Mouse (Mus musculus) left cerebral cortex, postnatal 36 days (tissue): ENCODE measurements around the gene Wwp2. TPM values are rescaled to one million over a fixed set of nuclear protein-coding genes. Genes with fewer than 3 reads are reported as not detected.

ENCODE experiments used
- DNase-seq, 2 experiments: peaks; one replicate each; pipeline ENCODE4 v3.0.0; 2021 to 2022; ENCODE audit warnings: low spot score in 2 of 2, mixed read lengths in 1 of 2
- intact Hi-C: fragments of 180-260 bp; cut with DNase I; formaldehyde crosslinking; loops from one replicate; pipeline ENCODE4 v1.15.1; 2025
- microRNA-seq: library from miRNA; unstranded; fragments of <30 nt; microRNA quantifications from one replicate; pipeline ENCODE4 v1.2.0, GENCODE M21; 2022
- total RNA-seq, 2 experiments: library from RNA; stranded (reverse); gene quantifications; 2 replicates each; pipeline ENCODE4 v1.2.3; 2021

Wwp2 gene
- total RNA-seq, 2 experiments from 2014 or later = 37.6 to 40.5 TPM

DNA sequence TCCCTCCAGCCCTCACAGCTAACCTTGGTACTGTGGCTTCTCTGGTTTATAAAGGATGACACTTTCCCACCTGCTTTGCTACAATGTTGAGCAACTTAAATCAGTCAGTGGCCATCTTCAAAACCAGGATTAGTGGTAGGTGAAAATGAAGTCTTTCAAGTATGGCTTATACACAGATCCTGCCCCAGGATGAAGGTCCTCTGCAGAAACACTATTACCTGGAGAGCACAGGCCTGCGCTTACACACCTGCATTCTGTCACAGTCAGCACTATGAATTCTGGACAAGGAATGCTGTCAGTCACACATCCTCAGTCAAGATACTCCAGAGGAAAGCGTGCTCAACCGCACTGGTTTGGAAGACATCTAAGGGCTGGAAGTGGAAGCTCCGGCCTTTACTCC is 145.4 kb downstream of the Wwp2 start:
- intact Hi-C loops = no loop called here
- no peak for DNase-seq

DNA sequence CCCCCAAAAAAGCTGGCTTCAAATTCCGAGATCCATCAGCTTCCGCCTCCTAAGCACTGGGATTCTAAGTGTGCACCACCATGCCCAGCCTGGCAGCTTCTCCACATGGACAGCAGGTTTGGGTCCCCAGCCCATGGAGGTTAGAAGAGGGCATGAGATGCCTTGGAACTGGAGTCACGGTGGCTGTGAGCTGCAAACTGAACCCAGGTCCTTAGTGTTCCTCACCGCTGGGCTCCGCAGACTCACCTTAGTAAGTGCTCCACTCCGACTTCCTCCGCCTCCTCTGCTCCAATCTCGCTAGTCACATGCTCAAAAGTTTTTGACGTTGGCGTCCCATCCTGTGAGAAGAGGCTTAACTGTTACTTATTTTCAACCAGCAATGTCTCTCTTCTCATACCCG is 146.0 kb downstream of the Wwp2 start:
- no peak for DNase-seq
- intact Hi-C loops = no loop called here

DNA sequence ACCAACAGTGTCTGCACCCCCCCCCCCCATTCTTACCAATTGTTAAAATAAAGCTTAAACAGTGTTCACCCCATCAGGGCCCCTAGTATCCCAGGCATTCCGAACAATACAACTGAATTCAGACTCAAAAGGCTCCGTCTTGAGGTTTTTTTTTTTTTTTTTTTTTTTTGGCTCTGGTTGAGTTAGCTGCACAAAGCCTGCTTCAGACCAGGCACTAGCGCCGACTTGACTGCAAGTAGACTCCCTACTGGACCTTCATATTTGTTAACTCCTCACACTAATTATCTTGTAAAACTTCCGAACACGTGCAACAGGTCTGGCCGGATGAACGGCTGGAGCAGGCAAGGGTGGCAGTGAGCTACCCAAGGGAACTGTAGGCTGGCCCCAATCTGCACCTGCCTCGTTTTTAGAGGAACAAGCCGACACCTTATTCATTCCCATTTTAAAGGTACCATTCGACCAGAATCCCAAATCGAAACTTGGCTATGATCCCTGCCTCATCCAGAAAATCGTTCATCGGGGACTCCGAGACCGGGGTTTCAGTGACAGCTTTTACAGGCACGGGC is 151.3 kb downstream of the Wwp2 start:
- DNase-seq = no peak
- intact Hi-C loops = loop anchor here (5.0 kb wide), 1 partner anchor 1980 kb away; the partner anchor contains the start of genes Dhx38 and Txnl4b

DNA sequence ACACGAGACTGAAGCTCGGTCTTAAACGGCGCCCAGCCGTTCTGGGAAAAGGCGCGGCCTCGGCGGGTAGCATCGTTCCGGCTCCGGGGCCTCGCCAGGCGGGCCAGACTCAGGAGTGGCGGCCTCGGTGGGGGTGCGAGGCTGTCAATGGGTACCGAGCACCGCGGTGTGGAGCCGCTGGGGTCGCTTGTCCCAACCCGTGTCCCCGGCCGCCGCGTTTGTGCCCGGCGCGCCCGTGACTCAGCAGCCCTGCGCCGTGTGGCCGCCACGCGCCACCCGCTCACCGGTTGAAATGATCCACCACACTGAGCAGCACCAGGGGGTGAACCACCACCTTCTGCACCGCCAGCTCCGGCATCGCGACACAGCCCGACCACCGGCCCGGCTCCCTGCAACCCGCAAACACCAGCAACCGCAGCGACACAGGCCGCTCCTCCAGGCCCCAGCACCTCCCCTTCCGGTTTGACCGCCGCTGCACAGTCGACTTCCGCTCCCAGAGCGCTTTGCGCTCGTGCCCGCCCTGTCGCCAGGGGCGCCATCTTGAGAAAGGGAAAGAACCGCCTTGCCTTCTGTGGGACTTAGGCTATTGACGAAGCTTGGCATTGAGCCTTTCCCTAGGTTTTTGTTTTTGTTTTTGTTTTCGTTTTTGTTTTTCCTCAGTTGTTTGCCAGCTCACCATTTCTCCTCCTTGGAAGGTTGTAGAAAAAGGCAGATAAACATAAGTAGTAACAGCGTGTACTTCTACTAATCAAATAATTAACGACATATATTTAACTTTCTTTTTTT is 152.0 kb downstream of the Wwp2 start, which contains the start of gene Psmd7:
Gene Psmd7 (minus strand): TSS at position 470 of the 786 bp plus-strand sequence.
- DNase-seq = peak; percentile 94
- intact Hi-C loops = loop anchor here (5.0 kb wide), 1 partner anchor 1979 kb away; the partner anchor contains the start of genes Dhx38 and Txnl4b

DNA sequence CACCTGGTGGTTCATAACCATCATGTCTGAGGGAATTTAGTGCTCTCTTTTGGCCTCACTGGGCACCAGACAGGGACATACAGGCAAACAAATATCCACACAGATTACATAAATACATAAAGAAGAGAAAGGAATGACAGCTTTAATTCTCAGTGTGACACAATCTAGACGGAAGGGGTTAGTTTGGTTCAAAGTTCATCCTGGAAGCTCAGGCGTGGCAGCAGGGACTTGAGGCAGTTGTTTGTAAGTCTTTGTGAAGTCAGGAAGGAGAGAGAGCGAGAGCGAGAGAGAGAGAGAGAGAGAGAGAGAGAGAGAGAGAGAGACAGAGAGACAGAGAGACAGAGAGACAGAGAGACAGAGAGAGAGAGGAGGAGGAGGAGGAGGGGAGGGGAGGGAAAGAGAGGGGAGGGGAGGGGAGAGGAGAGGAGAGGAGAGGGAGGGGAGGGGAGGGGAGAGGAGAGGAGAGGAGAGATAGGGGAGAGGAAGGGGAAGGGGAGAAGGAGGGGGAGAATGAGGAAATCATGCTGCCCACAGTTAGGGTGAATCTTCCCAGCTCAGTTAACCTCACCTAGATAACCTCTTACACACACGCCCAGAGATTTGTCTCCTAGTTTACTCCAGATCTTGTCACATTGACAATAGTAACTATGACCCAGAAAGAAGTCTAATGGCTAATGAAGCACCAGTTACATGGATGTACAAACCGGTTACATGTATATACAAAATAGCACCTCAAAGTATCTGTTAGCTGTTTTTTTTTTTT is 158.0 kb downstream of the Wwp2 start:
- intact Hi-C loops = no loop called here
- no peak for DNase-seq

DNA sequence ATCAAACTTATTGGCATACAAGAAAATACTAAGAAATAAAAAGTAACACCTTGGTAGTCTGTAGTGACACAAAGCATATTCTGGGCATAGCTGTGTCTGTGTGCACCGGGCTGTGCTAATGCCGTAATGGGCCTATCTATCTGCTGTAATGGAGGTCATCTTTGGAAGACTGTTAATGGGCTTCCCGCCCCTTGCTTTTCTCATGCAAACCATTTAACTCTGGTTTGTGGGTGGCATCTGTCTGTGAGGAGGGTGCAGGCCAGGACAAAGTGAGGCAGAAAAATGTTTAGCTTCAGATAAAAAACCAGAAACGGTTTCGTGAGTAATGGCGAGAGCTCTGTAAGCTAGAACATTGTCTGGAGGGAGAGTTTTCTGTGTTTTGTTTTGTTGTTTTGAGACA is 158.7 kb downstream of the Wwp2 start:
- intact Hi-C loops = no loop called here
- no peak for DNase-seq

DNA sequence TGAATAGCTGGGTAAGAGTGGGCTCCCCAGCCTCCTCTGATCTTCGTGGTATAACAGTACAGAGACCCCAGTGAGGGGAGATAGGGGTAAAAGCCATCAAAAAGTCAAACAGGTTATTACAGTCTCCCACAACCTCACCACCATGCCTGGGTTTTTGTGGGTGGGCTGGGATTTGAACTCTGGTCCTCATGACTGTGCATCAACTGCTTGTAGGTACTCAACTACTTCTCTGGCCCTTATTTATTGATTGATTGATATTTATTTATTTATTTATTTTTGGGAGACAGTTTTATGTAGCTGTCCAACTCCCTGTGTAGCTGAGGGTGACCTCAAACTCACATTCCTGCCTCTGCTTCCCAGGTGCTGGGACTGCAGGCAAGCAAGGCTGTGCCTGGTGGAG is 161.6 kb downstream of the Wwp2 start:
- intact Hi-C loops = no loop called here

DNA sequence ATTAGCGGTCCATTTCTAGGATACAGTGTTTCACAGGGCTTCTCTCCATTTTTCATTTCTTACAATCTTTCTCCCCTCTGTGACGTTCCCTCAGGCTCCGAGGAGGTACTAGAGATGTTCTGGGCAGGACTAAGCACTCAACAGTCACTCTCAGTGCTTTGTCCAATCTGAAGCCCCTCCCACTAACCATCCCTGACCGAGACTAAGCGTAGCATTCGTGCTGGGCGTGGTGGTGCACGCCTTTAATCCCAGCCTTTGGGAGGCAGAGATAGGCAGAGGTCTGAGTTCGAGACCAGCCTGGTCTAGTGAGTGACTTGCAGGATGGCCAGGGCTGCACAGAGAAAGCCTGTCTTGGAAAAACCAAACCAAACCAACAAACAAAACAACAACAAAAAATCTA is 163.5 kb downstream of the Wwp2 start:
- intact Hi-C loops = loop anchor here (10.0 kb wide), 3 partner anchors 1095 to 1815 kb away; no protein-coding TSS in a partner anchor
- no peak for DNase-seq

More for the DNA sequence above, 161.6 kb downstream of the Wwp2 start:
- DNase-seq = no peak

DNA sequence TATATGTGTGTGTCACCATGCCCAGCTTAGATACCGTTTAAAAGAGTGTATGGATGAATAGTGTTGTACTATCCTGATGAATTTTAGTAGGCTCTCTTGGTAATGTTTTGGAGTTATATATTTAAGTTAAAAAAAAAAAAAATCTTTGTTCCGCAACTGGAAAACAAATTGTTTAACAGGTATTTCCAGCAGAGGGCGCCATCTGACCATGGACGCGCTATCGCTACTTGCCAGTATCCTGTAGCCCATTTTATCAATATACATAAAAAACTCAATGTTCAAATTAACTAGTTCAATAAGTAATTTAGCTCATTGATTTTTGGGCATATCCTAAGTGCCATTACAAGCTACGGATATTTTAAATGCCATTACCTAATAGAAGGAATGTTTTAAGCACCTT is 166.9 kb downstream of the Wwp2 start:
- DNase-seq = peak; percentile 25 to 26
- intact Hi-C loops = loop anchor here (10.0 kb wide), 3 partner anchors 1092 to 1812 kb away; no protein-coding TSS in a partner anchor

Small RNA genes lying within 50 kb of the gene (microRNA-seq; reads per million reads assigned to microRNA genes)
- gene Mir140 = 2,552 reads per million, percentile 87 among the genes with 10 or more reads in this experiment

Other genes starting within 250 kb of the Wwp2 start
- 10 to 100 TPM; 46.3 to 60.9 TPM for gene Nfat5, start 142.9 kb upstream of the Wwp2 start, total RNA-seq
- gene Nqo1, start 33.2 kb upstream of the Wwp2 start, total RNA-seq = 1 to 10 TPM; 5.1 to 5.4 TPM
- 10 to 100 TPM; 35.7 to 36.2 TPM for gene Nob1, start 11.3 kb upstream of the Wwp2 start, total RNA-seq
- 100 to 1,000 TPM; 103 to 107 TPM for gene Psmd7, start 152.1 kb downstream of the Wwp2 start, total RNA-seq